Mouse (Mus musculus) Patski (cell line): ENCODE results near the gene Gpc6. TPM values are rescaled to one million over a fixed set of nuclear protein-coding genes. Genes with fewer than 3 reads are reported as not detected.

Experiments used
- ATAC-seq: fragments of 100-300 bp; one replicate; pipeline ENCODE4 v1.8.0; 2021
- CTCF ChIA-PET: fragments of 350-600 bp; sonication (Branson Sonifier 250); formaldehyde crosslinking; loops from one replicate; lab custom pipeline; 2022; ENCODE audit warnings: inconsistent platforms; lab: Charles Lee
- POLR2A ChIA-PET: fragments of 350-600 bp; sonication (Branson Sonifier 250); formaldehyde crosslinking; loops from one replicate; lab custom pipeline; 2022; ENCODE audit warnings: antibody characterized with exemption, inconsistent platforms; lab: Charles Lee
- DNase-seq: peaks from one replicate; pipeline ENCODE4 v3.0.0-alpha.2; 2011; ENCODE audit warnings: low read depth, low spot score
- H3K27me3 ChIP-seq: fragments of 371-371 bp; one replicate; pipeline ENCODE4 v1.5.1; 2021
- CTCF ChIP-seq: fragments of 100-300 bp; IDR thresholded peaks from one replicate; pipeline ENCODE4 v1.5.1; 2021
- in situ Hi-C: fragments of 300-500 bp; cut with MboI; formaldehyde crosslinking; loops from 3 replicates; pipeline ENCODE4 v1.11.1; 2018; ENCODE audit warnings: low pct_unique_long_range_greater_than_20kb, mixed read lengths
- polyA plus RNA-seq: library from polyadenylated mRNA; unstranded; gene quantifications from one replicate; pipeline ENCODE4 v1.2.3, GENCODE M21; 2021

Gene Gpc6
- 56.6 TPM for polyA plus RNA-seq

DNA sequence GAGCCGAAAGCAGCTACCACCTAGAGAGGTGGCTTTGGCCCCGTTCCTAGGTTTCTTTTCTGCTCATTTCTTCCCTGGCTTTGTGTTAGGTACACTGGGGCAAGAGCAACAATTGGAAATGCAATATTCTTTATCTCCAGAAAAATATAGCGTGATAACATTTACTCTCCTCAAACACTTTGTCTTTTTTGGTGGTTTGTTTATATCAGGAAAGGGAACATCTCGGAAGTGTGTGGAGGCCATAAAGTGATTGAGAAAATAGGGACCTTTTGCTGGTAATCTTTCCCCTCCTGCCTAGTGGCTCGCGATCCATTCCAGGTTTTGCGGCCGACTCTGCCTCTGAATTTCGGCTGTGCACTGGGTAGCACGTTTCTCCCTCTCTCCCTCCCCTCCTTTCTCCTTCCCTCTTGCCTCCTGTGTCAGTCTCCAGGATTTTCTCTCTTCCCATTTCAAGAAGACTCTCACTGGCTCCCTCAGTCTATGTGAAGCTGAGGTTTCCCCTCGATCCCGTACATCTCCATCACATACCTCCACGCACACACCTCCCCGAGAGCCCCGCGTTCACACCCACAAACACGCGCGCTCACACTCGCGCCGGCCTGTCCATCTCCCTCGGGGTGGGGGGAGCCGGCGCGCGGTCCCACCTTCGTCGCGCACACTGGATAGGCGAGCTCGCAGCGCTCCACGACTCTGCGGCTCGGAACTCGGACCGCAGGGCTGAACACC is at the start of gene Gpc6:
Gene Gpc6 (plus strand): TSS at position 440 of the 726 bp plus-strand sequence.
- TF ChIP-seq CTCF: no peak
- ATAC-seq (peak; percentile 60), DNase-seq (no peak)
- ChIA-PET POLR2A (interaction anchor here (0.6 kb wide), 1 partner anchor 754 kb away, joined by 3 read pairs; no protein-coding TSS in a partner anchor), CTCF (interaction anchor here (0.7 to 1.5 kb wide), 2 partner anchors 358 to 957 kb away, joined by 3 read pairs; no protein-coding TSS in a partner anchor)
- in situ Hi-C loops: loop anchor here (5.0 to 25.0 kb wide), 7 partner anchors 360 to 1088 kb away; no protein-coding TSS in a partner anchor
- no peaks in the 10 kb centered on the region for H3K27me3 ChIP-seq

DNA sequence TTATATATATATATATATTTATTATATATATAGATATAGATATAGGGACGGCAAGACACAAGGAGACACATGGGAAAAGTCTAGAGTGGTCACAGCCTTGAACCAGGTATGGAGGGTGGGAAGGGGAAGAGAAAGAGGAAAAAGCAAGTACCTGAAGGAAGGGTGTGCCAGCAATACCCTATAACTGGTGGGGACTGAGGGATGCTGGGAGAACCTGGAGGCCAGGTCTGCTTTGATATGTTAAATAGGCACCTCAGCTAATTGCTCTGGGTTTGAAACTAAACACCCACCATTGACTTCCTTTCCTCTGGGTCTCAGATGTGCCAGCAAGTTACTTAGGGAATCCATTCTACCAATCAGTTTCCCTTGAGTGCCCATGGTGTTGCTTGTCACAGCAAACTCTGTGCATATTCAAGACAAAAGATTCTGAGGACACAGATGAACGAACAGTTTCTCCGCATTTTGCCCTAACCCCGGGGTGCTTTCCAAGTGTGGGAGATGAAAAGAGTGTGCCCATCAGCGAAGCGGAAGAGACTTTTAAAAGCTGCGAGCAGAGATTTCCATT is 42.6 kb upstream of the Gpc6 start:
- in situ Hi-C loops: no loop called here
- CTCF ChIA-PET: interaction anchor here (1.6 kb wide), 1 partner anchor 14 kb away, joined by 4 read pairs; no protein-coding TSS in a partner anchor
- POLR2A ChIA-PET: no interaction called here
- TF ChIP-seq CTCF: no peak
- no peak for ATAC-seq
- no peaks in the 10 kb centered on the region for H3K27me3 ChIP-seq
- DNase-seq: no peak

DNA sequence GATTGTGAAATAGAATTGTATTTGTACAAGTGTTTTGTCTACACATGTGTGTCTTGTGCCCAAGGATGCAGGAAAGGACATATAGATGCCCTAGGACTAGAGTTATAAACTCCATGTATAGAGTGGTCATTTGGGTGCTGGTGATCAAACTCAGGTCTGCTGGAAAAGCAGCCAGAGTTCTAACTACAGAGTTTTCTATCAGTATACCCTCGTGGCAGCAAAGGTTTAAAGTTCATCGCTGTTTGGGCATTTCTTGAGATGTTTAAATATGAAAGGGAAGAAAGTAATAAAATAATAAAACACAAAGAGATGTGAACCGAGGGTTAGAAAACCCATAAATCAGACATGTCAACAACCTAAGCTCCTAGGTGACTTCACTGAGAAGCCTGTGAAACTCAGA is 30.8 kb upstream of the Gpc6 start:
- TF ChIP-seq CTCF: no peak
- ATAC-seq (no peak), DNase-seq (no peak)
- in situ Hi-C loops: no loop called here
- ChIA-PET POLR2A (no interaction called here), CTCF (no interaction called here)
- H3K27me3 ChIP-seq: no peaks in the 10 kb centered on the region

DNA sequence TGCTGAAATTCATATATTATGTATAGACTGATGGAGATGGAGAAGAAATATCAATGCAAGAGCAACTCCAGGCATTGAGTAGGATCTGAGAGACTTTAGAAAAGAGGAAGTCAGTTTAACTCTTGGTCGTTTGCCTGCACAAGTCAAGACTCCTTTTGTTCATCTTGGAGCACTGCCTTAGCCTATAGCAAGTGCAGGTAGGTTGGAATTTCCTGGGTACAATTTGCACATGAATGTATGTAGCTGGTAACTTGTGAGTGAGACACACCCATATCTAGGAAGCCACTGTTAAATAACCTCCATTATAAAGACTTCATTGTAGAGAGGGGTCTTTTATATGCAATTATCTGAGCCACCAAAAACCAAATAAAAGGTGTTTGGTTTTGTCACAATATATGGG is 27.1 kb upstream of the Gpc6 start:
- TF ChIP-seq CTCF: no peak
- no peak for ATAC-seq
- DNase-seq: no peak
- H3K27me3 ChIP-seq: no peaks in the 10 kb centered on the region
- ChIA-PET CTCF (no interaction called here), POLR2A (no interaction called here)
- in situ Hi-C loops: no loop called here

GRCm38 (mm10) chr14:116911768-116912167 is 13.3 kb upstream of the Gpc6 start:
- peak; percentile 75 for DNase-seq
- ChIA-PET POLR2A (no interaction called here), CTCF (interaction anchor here (1.3 kb wide), 1 partner anchor 25 kb away, joined by 4 read pairs; no protein-coding TSS in a partner anchor)
- in situ Hi-C loops: loop anchor here (25.0 kb wide), 1 partner anchor 1074 kb away; no protein-coding TSS in a partner anchor
- ATAC-seq: peak; percentile 87
- no peaks in the 10 kb centered on the region for H3K27me3 ChIP-seq
- TF ChIP-seq CTCF: no peak

DNA sequence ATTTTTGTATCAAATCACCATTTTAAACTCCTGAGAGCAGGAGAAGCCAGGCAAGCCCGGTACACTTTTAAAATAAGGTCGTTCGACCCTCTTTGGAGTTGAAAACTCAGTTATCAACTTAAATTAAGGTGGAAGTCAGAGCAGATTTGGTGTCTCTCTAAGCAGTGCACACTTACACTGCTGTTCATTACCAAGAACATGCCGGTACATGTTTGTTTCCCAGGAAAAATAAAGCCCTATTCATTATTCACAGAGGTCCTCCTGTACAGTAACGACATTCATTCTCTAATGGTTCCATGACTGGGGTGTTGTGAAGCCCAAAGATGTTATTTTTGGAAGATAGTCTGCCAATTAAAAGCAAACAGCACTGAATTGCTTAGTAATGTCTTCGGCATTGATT is 8.2 kb upstream of the Gpc6 start:
- H3K27me3 ChIP-seq: no peaks in the 10 kb centered on the region
- in situ Hi-C loops: loop anchor here (25.0 kb wide), 1 partner anchor 1080 kb away; no protein-coding TSS in a partner anchor
- no peak for TF ChIP-seq CTCF
- ChIA-PET POLR2A (no interaction called here), CTCF (no interaction called here)
- ATAC-seq (no peak), DNase-seq (no peak)

DNA sequence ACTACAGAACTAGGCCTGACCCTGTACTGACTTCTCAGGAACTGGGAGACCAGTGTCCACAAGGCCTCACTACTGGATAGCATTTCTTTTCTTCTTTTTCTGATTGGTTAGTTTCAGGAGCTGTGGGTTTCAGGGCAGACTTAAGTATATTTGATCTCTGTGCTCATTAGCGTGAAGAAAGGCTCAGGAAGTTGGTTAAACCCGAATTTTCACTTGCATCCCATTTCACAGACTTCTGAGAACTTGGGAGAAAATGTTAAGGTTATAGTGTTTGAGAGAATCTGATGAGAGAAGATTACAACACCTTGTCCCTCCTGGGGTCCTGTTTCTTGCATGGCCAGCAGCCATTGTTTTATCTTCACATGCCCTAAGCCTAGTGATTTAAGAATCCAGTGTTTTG is 849 bp upstream of the Gpc6 start:
- ChIA-PET CTCF (interaction anchor here (0.7 to 1.5 kb wide), 4 partner anchors 9 to 957 kb away, joined by 3 to 4 read pairs (median 4); no protein-coding TSS in a partner anchor), POLR2A (no interaction called here)
- TF ChIP-seq CTCF: no peak
- in situ Hi-C loops: loop anchor here (10.0 to 25.0 kb wide), 4 partner anchors 359 to 1087 kb away; no protein-coding TSS in a partner anchor
- no peak for DNase-seq
- no peaks in the 10 kb centered on the region for H3K27me3 ChIP-seq
- no peak for ATAC-seq

DNA sequence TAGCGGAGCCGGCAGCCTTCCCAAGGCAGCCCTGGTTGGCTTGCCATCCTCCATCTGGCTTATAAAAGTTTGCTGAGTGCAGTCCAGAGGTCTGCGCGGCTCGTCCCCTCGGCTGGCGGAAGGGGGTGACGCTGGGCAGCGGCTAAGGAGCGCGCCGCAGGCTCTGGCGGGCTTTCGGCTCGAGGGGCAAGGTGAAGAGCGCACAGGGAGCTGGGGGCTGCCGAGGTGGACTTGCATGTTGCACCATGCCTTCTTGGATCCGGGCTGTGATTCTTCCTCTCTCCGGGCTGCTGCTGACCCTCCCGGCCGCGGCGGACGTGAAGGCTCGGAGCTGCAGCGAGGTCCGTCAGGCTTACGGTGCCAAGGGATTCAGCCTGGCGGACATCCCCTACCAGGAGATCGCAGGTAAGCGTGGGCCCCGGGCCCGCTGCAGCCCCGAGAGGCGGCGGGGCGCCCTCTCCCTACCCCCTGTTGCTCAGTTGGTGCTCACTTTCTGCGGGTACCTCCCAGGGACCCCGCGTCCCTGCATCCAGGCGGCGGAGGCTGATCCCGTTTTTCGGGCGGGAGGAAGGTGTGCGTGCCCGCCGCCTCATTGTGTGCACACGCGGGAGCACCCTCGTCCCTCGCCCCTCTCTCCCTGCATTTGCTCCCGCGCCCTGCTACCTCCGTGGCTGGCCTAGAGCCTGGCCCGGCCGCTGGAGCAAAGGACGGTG is 732 bp downstream of the Gpc6 start:
- in situ Hi-C loops: loop anchor here (5.0 to 25.0 kb wide), 6 partner anchors 361 to 1011 kb away; no protein-coding TSS in a partner anchor
- ATAC-seq (peak; percentile 41), DNase-seq (no peak)
- CTCF ChIA-PET: interaction anchor here (1.5 kb wide), 1 partner anchor 359 kb away, joined by 3 read pairs; no protein-coding TSS in a partner anchor
- POLR2A ChIA-PET: interaction anchor here (0.6 kb wide), 1 partner anchor 755 kb away, joined by 3 read pairs; no protein-coding TSS in a partner anchor
- no peak for TF ChIP-seq CTCF
- no peaks in the 10 kb centered on the region for H3K27me3 ChIP-seq

DNA sequence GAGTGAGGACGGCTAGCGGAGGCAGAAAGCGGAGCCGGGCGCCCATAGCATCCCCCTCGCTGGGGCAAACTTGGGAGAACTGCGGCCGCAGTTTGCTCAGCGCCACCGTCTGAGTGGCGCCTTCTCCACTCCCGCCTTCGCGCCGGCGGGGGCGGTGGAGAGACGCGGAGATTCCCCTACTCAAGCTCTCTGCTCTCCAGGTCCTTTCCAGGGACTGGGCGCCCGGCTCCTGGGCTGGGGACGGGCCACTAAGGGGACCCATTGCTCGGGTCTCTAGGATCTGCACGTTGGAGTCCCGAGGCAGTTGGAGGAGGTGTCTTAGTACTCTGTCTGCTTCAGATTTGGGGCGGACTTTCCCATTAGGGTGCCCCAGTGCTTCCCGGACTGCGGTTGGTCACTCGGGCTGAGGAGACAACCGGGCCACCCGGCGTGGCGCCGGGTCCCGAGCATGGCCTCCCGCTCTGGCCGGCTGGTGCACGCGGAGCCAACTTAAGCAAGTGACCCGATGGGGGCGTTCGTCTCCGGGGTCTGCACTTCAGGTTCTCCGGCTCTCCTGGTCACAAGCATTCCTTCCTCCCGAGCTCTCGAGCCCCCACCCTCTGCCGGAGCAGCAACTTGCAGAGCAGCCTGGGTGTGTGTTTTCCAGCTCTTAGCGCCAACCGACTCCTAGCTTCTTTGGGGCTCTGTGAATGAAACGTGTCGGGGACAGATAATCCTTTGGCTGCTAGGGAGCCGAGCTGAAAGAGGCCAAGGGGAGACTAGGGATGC is 1.5 kb downstream of the Gpc6 start:
- DNase-seq: no peak
- no peaks in the 10 kb centered on the region for H3K27me3 ChIP-seq
- no peak for TF ChIP-seq CTCF
- ATAC-seq: peak; percentile 67
- ChIA-PET CTCF (interaction anchor here (0.7 to 2.3 kb wide), 5 partner anchors 11 to 573 kb away, joined by 3 to 13 read pairs (median 3); no protein-coding TSS in a partner anchor), POLR2A (interaction anchor here (1.1 kb wide), 1 partner anchor 14 kb away, joined by 3 read pairs; no protein-coding TSS in a partner anchor)
- in situ Hi-C loops: loop anchor here (5.0 to 25.0 kb wide), 6 partner anchors 362 to 1011 kb away; no protein-coding TSS in a partner anchor
